Mouse (Mus musculus) embryonic facial prominence, embryonic 11.5 days (tissue): ENCODE data around the gene Taar6. TPM values are rescaled to one million over a fixed set of nuclear protein-coding genes. Genes with fewer than 3 reads are reported as not detected.

ENCODE experiments used
- polyA plus RNA-seq: library from polyadenylated mRNA; unstranded; fragments of >200 nt; fragmentation: Nextera tagmentation; extraction: Ambion mirVana; gene quantifications from 2 replicates; pipeline ENCODE4 v1.2.1, GENCODE M21; 2014

Taar6 gene
- polyA plus RNA-seq, 1 experiment from 2014 or later = not detected

Other genes with a start within 250 kb of the Taar6 start
- 126 and 139 TPM in 2 replicates for gene Rps12, start 198.4 kb downstream of the Taar6 start, polyA plus RNA-seq
- gene Slc18b1, start 188.7 kb downstream of the Taar6 start, polyA plus RNA-seq = 21.5 and 22.5 TPM in 2 replicates
- not detected in 2 replicates for gene Vnn3, start 134.2 kb downstream of the Taar6 start, polyA plus RNA-seq
- gene Vnn1, start 91.0 kb downstream of the Taar6 start, polyA plus RNA-seq = 1.4 and 1.6 TPM in 2 replicates
- not detected in 2 replicates for gene Taar1, start 65.3 kb downstream of the Taar6 start, polyA plus RNA-seq
- not detected in 2 replicates for gene Taar2, start 47.1 kb downstream of the Taar6 start, polyA plus RNA-seq
- not detected in 2 replicates for gene Taar3, start 36.1 kb downstream of the Taar6 start, polyA plus RNA-seq
- gene Taar4, start 25.2 kb downstream of the Taar6 start, polyA plus RNA-seq = not detected in 2 replicates
- not detected in 2 replicates for gene Taar5, start 14.9 kb downstream of the Taar6 start, polyA plus RNA-seq
- not detected in 2 replicates for gene Taar7a, start 7.8 kb upstream of the Taar6 start, polyA plus RNA-seq
- gene Taar7b, start 14.3 kb upstream of the Taar6 start, polyA plus RNA-seq = not detected in 2 replicates
- 0.20 TPM in 1 of 2 replicates, not detected in the other for gene Taar7d, start 41.6 kb upstream of the Taar6 start, polyA plus RNA-seq
- gene Taar7e, start 52.0 kb upstream of the Taar6 start, polyA plus RNA-seq = not detected in 2 replicates
- not detected in 2 replicates for gene Taar7f, start 63.9 kb upstream of the Taar6 start, polyA plus RNA-seq
- gene Taar8a, start 90.9 kb upstream of the Taar6 start, polyA plus RNA-seq = not detected in 2 replicates
- not detected in 2 replicates for gene Taar8b, start 106.6 kb upstream of the Taar6 start, polyA plus RNA-seq
- gene Taar8c, start 116.3 kb upstream of the Taar6 start, polyA plus RNA-seq = not detected in 2 replicates
- not detected in 2 replicates for gene Taar9, start 123.9 kb upstream of the Taar6 start, polyA plus RNA-seq
- gene Stx7, start 163.7 kb upstream of the Taar6 start, polyA plus RNA-seq = 76.4 and 79.4 TPM in 2 replicates
- gene Moxd1, start 237.9 kb upstream of the Taar6 start, polyA plus RNA-seq = 16.4 and 17.2 TPM in 2 replicates